Mouse (Mus musculus) gastrocnemius, postnatal 4 days (tissue): ENCODE data around the gene Cmya5. TPM values are rescaled to one million over a fixed set of nuclear protein-coding genes. Genes with fewer than 3 reads are reported as not detected.

Source experiments
- DNase-seq, 2 experiments: peaks; one replicate each; pipeline ENCODE4 v3.0.0; 2021 to 2022; ENCODE audit warnings: low spot score in 2 of 2, mixed read lengths in 2 of 2
- total RNA-seq, 2 experiments: library from RNA; stranded (reverse); gene quantifications; 2 replicates each; pipeline ENCODE4 v1.2.3; 2021

Gene Cmya5
- total RNA-seq, 2 experiments from 2014 or later, result 272 to 277 TPM

DNA sequence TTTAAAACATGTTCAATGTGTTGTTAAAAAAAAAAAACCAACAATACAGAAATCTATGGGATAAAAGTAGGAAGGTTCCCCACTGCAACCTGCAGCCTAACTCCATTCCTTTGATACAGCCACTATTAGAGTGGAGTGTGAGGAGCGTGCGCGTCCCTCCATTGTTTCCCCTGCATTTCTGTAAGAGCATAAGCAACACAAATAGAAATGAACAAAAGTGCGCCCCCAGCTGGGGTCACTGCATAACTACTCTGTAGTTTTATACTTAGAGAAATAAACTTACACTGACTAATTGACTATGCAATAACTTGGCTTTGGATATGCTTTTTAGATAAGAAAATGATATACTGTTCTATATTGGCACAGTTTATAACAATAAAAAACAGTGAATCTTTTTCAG lies 75.0 kb downstream of the Cmya5 start:
- peak in 1 of 2 experiments; percentile 28 for DNase-seq

- DNase-seq, result no peak
These were observed 76.2 kb downstream of the Cmya5 start for GRCm38 (mm10) chr13:93068353-93068752.

- peak; percentile 56 to 64 for DNase-seq
These were observed 81.5 kb downstream of the Cmya5 start for GRCm38 (mm10) chr13:93062860-93063636.

DNA sequence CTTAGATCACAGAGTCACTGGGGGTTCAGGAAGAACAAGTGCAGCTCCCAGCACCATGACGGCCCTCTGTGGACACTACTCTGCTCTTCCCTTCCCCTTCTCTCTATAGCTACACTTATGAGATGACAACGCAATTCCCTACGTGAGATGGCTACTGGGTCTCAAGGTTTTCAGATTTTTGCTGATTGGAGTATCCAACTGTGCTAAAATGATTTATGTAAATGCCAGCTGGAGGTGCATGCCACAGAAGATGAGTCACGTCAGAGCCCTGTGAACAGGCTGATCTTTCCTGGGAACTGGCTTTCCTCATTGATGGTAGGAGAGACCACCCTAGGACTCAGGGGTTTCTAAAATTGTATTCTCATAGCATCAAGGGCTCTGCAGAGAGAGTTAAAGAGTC lies 83.2 kb downstream of the Cmya5 start:
- DNase-seq, result no peak

- no peak for DNase-seq
These were observed 84.1 kb downstream of the Cmya5 start for GRCm38 (mm10) chr13:93060437-93060836.

DNA sequence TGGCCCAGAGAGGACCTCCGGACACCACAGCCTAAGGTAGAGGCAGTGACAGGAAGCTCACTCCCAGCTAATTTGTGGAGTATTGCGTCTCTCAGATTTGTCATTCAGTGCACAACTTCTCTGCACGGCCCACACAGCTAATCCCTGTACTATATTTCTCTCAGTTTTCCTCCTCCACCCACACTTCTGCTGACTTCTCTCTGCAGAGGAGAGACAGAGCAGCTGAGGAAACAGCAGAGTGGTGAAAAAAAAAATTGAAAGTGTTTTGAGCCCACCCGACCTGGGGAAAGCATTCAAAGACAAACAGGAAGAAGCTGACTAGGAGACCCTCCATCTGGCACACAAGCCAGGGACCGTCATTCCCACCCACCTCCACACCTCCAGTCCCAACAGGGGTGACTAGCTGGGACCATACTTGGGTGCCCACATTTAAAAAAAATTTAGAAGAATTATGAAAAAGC lies 85.9 kb downstream of the Cmya5 start:
- DNase-seq, result no peak

- no peak for DNase-seq
These were observed 86.8 kb downstream of the Cmya5 start for GRCm38 (mm10) chr13:93057492-93058260.

DNA sequence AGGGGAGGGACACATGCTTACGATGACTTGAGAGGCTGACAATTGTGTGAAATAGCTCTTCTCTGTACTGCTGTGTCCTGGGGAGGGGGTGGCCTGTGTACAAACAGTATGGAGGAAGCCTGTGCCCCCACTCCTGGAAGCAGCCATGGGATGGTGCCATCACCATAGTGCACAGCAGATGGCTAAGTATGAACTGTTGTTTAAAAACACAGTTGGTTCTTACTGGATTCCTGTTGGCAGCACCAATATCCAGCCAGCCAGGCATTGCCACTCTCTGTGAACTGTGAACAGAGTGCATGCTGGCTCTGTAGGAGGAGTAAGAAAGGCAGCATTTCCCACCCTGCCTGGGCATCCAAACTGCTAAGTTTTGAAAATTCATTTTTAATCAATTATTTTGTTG lies 88.4 kb downstream of the Cmya5 start:
- no peak for DNase-seq

DNA sequence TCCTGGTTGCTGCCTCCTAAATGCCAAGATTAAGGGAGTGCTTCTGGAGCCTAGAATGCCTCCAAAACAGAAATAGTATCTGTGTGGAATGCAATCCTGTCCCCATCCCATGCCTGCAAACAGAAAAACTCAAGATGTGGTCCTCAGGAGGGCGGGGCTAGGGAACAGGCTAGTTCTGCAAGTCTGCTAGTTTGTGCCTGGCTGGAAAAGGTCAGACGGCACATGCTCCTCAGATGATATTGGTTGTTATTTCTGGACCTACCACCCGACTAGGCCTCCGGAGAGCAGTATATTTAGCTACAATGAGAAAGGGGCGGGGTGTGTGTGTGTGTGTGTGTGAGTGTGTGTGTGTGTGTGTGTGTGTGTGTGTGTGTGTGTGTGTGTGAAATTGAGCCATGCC lies 93.0 kb downstream of the Cmya5 start:
- DNase-seq, result no peak

- DNase-seq, result no peak
These were observed 103.5 kb downstream of the Cmya5 start for GRCm38 (mm10) chr13:93041021-93041420.

DNA sequence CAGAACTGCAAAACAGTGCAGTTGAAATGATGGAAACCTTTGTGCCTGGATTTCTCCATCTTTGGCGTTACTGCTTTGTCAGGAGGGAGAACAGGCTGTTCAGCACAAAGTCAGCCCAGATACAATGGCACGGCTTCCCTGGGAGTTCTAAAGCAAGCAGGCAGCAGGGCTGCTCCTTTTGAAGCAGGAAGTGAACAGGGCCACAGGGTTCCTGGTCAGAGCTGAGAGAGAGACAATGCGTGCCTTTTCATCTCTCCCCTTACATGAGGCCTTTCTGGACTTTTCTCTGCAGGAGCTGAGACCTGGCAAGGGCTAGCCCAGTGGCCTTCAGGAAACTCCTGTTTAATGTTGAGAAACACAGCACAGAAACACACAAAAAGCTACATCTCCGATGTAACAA lies 108.3 kb downstream of the Cmya5 start:
- no peak for DNase-seq

- no peak for DNase-seq
These were observed 115.2 kb downstream of the Cmya5 start for GRCm38 (mm10) chr13:93029337-93029736.

DNA sequence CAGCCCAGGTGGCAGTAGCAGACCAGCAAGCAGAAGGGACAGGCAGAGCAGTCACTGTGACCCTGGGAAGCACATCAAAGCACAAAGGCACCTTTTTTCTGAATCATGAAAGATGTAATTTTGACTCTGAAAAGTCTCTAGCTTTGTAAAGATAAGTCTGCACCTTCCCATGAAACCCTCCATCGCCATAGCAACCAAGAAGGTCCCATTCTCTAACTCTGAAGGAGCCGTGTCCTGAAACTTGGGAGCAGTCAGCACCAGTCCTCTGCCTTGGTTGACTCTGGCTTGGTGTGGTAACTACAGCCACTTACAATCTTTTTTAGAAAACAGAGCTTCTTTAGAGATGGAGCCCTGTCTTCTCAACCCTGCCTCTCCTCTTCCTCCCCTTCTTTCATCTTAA lies 119.7 kb downstream of the Cmya5 start:
- DNase-seq, result no peak

GRCm38 (mm10) chr13:93022158-93022557 lies 122.4 kb downstream of the Cmya5 start:
- DNase-seq, result no peak

DNA sequence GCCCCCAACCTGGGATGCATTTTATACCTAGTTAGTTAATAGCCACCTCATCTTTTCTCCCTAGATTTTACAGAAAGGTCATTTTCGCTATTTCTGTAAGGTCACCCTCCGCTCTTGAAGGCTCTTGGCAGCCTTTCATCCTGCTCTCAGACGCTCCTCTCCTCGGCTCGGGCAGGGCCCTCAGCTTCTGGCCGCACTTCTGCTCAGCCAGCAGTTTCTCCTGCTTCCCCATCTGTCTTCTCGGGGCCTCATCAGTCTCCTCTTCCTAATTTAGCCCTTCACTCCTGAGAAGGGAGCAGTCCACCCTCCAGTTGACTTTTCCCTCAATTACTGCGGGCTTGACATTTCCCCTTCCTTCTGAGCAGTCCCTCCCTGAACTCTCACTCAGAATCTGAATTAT lies 131.6 kb downstream of the Cmya5 start:
- no peak for DNase-seq

- DNase-seq, result no peak
These were observed 133.2 kb downstream of the Cmya5 start for GRCm38 (mm10) chr13:93011315-93011714.

DNA sequence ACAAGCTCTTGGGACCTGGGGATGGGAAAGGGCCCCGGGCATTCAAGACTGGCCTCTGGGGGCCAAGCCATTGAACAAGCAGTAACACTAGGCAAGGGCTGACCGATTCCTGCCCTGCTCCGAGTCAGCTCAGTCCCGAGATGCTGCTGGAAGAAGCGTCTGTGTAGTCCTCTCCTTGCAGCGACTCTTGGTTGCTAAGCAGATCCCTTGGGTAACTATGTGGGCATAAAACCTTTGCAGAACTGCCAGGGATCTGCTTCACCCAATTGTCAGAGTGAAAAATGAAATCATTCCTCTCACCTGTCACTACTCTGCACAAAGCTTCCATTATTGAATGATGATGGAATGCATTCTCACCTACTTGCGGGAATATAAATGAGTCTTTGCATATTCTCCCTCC lies 134.0 kb downstream of the Cmya5 start:
- DNase-seq, result no peak

GRCm38 (mm10) chr13:93007078-93007477 lies 137.4 kb downstream of the Cmya5 start:
- DNase-seq, result no peak

DNA sequence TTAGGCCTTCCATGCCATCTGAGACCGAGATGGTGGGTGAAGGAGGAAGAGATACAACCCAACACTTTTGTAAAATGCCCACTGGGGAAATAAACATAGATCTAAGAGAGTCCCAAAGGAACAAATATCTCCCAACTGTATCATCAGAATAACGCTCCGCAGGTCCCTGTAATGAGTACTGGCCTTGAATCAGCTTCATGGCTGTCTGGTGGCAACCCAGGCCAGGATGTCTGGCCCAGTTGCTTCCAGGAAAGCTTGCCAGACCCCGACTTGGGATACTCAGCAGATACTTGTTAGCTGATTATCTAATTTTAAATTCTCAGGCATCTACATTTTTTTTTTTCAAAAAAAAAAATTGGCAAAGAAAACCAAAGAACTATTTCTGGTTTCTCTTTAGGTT lies 138.2 kb downstream of the Cmya5 start:
- DNase-seq, result no peak

DNA sequence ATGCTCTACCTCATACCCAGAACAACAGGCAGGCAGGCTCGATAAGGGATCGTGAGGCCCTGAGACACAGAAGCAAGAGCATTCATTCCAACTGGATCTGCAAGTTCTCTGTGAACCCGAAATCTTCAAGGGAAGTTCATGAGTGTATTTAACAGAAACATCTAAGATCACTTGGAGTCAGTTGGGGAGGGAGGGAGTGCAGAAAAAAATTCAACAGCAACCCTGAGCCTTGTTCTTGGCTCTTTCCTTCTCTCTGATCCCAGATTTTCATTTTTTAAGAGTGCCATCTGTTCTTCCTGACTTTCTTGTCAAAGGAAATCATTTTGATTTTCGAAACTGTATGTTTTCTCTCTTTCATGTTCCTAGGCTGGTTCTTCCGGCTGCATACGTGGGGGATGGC lies 140.5 kb downstream of the Cmya5 start:
- no peak for DNase-seq

GRCm38 (mm10) chr13:93002456-93002855 lies 142.1 kb downstream of the Cmya5 start:
- no peak for DNase-seq

GRCm38 (mm10) chr13:93000640-93001351 lies 143.7 kb downstream of the Cmya5 start:
- no peak for DNase-seq
